Mouse (Mus musculus) liver, embryonic 16.5 days (tissue): Measurements from ENCODE around the gene Cfap77. TPM values are rescaled to one million over a fixed set of nuclear protein-coding genes. Genes with fewer than 3 reads are reported as not detected.
A peak's percentile ranks its signal among the peaks of the same experiment; 100 is the strongest.

Experiments
- ATAC-seq: fragments of 200-750 bp; cut with Nextera tagmentation; 2 replicates; pipeline ENCODE4 v1.8.0; 2017; ENCODE audit warnings: low read depth, mild to moderate bottlenecking, moderate number of reproducible peaks, moderate library complexity
- H3K27ac ChIP-seq: fragments of 300-500 bp; sonication (generic); 2 replicates; pipeline ENCODE4 v1.5.1; 2014; ENCODE audit warnings: mild to moderate bottlenecking, low read length
- H3K27me3 ChIP-seq: fragments of 300-500 bp; sonication (generic); 2 replicates; pipeline ENCODE4 v1.6.1; 2014; ENCODE audit warnings: low read depth, low read length, mixed read lengths; ENCODE audit not compliant: control insufficient read depth, insufficient read depth
- H3K36me3 ChIP-seq: fragments of 300-500 bp; sonication (generic); 2 replicates; pipeline ENCODE4 v1.6.1; 2014; ENCODE audit warnings: mild to moderate bottlenecking; ENCODE audit not compliant: control insufficient read depth, insufficient read depth
- H3K4me1 ChIP-seq: fragments of 300-500 bp; sonication (generic); 2 replicates; pipeline ENCODE4 v1.6.1; 2014; ENCODE audit warnings: low read depth, low read length, mixed read lengths; ENCODE audit not compliant: control insufficient read depth
- H3K4me2 ChIP-seq: fragments of 300-500 bp; sonication (generic); 2 replicates; pipeline ENCODE4 v1.6.1; 2014; ENCODE audit warnings: low read depth, low read length, mixed read lengths
- H3K4me3 ChIP-seq: fragments of 300-500 bp; sonication (generic); 2 replicates; pipeline ENCODE4 v1.5.1; 2014; ENCODE audit warnings: low read depth, mild to moderate bottlenecking, low read length
- H3K9ac ChIP-seq: fragments of 300-500 bp; sonication (generic); 2 replicates; pipeline ENCODE4 v1.6.1; 2014; ENCODE audit warnings: low read depth, low read length
- H3K9me3 ChIP-seq: fragments of 300-500 bp; sonication (generic); replicated peaks from 2 replicates; pipeline ENCODE4 v1.6.1; 2016; ENCODE audit warnings: low read length; ENCODE audit not compliant: control insufficient read depth
- WGBS: fragments of 180-500 bp; shearing (Covaris S2); extraction: QIAGEN DNeasy Blood & Tissue Kit; methylation state at CpG from one replicate; pipeline ENCODE4 v1.1.7; 2014; ENCODE audit not compliant: insufficient replicate concordance; 5-methylcytosine and 5-hydroxymethylcytosine counted together
- polyA plus RNA-seq: library from polyadenylated mRNA; unstranded; fragments of >200 nt; fragmentation: Nextera tagmentation; extraction: Ambion mirVana; gene quantifications from 2 replicates; pipeline ENCODE4 v1.2.1, GENCODE M21; 2015

Gene Cfap77
- polyA plus RNA-seq, 1 experiment from 2014 or later = 0.11 TPM

DNA sequence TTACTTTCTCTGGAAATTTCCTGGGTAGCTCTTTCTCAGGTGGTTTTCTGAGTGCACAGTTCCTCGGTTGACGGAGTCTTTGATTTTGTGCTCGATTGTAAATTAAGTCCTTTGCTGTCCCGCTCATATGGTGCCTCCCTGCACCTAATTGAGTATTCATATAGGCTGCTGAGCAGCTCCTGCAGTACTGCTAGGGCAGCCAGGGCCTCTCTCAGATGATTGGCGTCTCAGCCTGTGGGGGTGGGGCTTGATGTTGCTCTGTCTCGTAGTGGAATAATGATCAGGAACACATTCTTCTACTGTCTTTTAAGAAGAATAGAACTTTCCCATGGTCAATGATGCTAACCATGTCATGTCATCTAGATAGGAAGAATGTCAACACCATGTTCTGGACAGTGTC is 109.5 kb downstream of the Cfap77 start:
- Histone ChIP-seq H3K4me3 (no peak overlapping the region), H3K27me3 (no peaks in the 10 kb centered on the region), H3K9ac (no peak overlapping the region), H3K9me3 (no peaks in the 10 kb centered on the region), H3K36me3 (no peaks in the 10 kb centered on the region), H3K27ac (no peak overlapping the region), H3K4me1 (no peaks in the 10 kb centered on the region), H3K4me2 (no peak overlapping the region)
- WGBS = 57% methylated on average over 6 of the region's 6 CpGs
- no peak for ATAC-seq

DNA sequence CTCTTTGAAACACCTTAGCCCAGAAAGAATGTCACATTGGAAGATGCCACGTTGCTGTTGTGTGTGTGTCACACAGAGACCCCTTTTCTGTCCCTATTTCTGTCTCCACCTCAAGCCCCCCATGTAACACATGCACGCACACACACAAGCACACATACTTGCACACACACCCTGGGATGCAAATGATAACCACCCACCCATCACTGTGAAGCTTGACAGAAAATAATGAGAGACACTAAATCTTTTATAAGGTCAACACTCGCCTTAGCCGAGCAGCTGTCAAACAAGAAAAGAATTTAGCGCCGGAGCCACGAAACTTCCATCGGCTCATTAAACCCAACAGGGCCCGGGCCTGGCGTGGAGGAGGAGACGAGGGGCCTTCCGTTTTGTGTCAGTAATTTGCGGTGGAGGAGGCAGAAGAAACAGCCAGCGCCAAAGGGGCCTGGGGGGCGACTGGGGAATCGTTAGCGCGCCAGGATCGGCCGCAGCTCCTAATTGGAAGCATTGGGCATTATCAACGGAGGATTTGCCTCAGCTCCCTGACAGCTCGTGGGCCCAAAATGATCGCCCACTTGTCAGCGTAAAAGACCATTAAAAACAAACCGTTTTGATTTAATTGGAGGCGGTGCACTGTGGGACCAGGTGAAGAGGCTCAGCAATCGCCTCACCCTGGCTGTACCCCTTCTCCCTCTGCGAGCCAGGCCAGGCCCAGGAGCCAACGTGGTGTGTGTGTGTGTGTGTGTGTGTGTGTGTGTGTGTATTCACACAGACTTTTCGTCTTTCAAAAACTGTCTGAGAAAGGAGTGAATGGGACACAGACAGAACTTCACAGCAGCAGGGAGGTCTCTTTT is 111.0 kb downstream of the Cfap77 start:
- Histone ChIP-seq H3K4me1 (no peaks in the 10 kb centered on the region), H3K27me3 (no peaks in the 10 kb centered on the region), H3K9me3 (no peaks in the 10 kb centered on the region), H3K4me2 (no peak overlapping the region), H3K27ac (no peak overlapping the region), H3K36me3 (no peaks in the 10 kb centered on the region), H3K4me3 (no peak overlapping the region), H3K9ac (no peak overlapping the region)
- no peak for ATAC-seq
- WGBS = 59% methylated on average over 30 of the region's 30 CpGs

DNA sequence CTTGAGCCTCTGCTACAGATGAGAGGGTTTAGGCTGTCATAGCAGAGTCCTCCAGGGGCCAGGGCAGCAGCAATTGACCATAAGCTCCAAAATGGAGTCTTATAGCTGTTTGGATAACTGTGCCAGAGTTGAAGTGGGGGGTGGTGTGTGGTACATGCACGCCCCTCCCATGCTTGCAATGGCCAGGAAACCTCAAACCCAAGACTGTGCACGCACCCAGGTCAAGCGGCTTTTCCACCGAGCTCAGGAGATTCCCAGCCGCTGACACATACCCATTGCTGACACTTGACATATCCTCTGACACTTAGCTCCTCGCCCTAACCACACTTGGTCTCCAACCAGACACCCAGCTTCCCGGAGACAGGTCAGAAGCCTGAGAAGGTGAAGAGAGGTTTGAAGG is 115.9 kb downstream of the Cfap77 start:
- WGBS = 22% methylated on average over 7 of the region's 7 CpGs
- no peaks in the 10 kb centered on the region for H3K9me3 ChIP-seq

DNA sequence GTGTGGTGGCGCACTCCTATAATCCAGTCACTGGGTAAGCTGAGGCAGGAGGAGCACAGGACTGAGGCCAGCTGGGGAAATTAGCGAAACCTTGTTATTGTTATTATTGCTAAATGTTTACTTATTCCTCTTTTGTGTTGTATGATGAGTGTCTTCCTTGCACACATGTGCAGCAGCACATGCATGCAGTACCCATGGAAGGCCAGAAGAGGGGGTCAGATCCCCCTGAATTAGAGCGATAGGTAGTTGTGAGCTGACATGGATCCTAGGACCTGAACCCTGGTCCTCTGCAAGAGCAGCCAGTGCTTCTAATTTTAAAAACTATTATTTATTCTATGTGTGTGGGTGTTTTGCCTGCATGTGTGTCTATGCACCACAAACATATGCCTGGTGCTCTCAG is 124.3 kb downstream of the Cfap77 start:
- H3K27ac ChIP-seq = no peak overlapping the region
- 79% methylated on average over 3 of the region's 3 CpGs for WGBS
- H3K4me2 ChIP-seq = no peak overlapping the region
- no peaks in the 10 kb centered on the region for H3K27me3 ChIP-seq
- ATAC-seq = no peak
- H3K4me1 ChIP-seq = no peaks in the 10 kb centered on the region
- H3K4me3 ChIP-seq = no peak overlapping the region
- no peaks in the 10 kb centered on the region for H3K9me3 ChIP-seq
- no peak overlapping the region for H3K9ac ChIP-seq
- no peaks in the 10 kb centered on the region for H3K36me3 ChIP-seq

More for the DNA sequence above, 115.9 kb downstream of the Cfap77 start:
- no peak for ATAC-seq
- no peaks in the 10 kb centered on the region for H3K4me1 ChIP-seq
- no peak overlapping the region for H3K27ac ChIP-seq
- no peaks in the 10 kb centered on the region for H3K27me3 ChIP-seq
- H3K9ac ChIP-seq = no peak overlapping the region
- H3K4me2 ChIP-seq = no peak overlapping the region
- no peak overlapping the region for H3K4me3 ChIP-seq
- H3K36me3 ChIP-seq = no peaks in the 10 kb centered on the region

DNA sequence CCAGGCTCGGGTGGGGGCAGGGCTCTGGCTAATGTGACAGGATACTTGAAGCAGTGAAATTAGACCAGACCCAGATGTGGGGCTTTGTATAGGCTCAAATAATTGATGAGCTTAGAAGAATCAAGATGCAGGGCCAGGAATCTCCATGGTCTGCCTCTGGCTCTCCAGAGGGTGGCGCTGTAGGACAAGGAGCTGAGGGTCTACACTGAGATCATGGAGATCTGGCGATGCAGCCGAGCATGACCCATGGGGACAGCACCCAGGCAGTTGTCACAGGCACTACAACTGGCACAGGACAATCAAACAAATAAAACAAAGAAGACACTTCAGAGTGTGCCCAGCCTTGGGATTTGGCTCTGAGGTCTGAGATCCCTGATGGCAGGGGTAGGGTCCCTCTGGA is 131.0 kb downstream of the Cfap77 start:
- ATAC-seq = no peak
- H3K4me3 ChIP-seq = no peak overlapping the region

DNA sequence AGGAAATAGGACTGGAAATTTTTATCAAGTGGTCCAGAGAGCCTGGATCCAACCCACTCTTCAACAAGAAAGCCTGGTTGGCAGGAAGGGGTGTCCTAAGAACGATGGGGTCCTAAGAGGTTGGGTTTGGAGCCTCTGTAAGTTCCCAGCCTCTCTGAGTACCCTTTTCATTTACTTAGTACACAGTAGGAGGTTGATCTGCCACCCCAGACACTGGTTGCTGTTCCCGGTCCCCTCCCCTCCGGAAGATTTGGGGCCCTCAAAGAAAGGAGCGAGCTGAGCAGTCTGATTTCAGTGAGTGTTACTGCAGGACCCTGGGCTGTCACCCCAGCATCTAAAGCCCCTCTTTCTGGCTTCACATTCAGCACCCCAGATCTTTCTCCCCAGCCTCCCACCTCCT is 135.9 kb downstream of the Cfap77 start:
- no peaks in the 10 kb centered on the region for H3K9me3 ChIP-seq
- WGBS = 2% methylated on average over 4 of the region's 4 CpGs
- no peak for ATAC-seq
- H3K27ac ChIP-seq = no peak overlapping the region
- H3K9ac ChIP-seq = no peak overlapping the region
- H3K4me1 ChIP-seq = no peaks in the 10 kb centered on the region; the same call in 1 of the 2 replicates
- H3K4me2 ChIP-seq = no peak overlapping the region
- H3K36me3 ChIP-seq = no peaks in the 10 kb centered on the region
- H3K27me3 ChIP-seq = peaks cover 78% of the 10 kb centered on the region
- H3K4me3 ChIP-seq = no peak overlapping the region

More for the DNA sequence above, 131.0 kb downstream of the Cfap77 start:
- Histone ChIP-seq H3K9ac (no peak overlapping the region), H3K4me2 (no peak overlapping the region), H3K36me3 (no peaks in the 10 kb centered on the region), H3K4me1 (no peaks in the 10 kb centered on the region), H3K9me3 (no peaks in the 10 kb centered on the region), H3K27me3 (peaks cover 28% of the 10 kb centered on the region), H3K27ac (no peak overlapping the region)
- 4% methylated on average over 4 of the region's 4 CpGs for WGBS

DNA sequence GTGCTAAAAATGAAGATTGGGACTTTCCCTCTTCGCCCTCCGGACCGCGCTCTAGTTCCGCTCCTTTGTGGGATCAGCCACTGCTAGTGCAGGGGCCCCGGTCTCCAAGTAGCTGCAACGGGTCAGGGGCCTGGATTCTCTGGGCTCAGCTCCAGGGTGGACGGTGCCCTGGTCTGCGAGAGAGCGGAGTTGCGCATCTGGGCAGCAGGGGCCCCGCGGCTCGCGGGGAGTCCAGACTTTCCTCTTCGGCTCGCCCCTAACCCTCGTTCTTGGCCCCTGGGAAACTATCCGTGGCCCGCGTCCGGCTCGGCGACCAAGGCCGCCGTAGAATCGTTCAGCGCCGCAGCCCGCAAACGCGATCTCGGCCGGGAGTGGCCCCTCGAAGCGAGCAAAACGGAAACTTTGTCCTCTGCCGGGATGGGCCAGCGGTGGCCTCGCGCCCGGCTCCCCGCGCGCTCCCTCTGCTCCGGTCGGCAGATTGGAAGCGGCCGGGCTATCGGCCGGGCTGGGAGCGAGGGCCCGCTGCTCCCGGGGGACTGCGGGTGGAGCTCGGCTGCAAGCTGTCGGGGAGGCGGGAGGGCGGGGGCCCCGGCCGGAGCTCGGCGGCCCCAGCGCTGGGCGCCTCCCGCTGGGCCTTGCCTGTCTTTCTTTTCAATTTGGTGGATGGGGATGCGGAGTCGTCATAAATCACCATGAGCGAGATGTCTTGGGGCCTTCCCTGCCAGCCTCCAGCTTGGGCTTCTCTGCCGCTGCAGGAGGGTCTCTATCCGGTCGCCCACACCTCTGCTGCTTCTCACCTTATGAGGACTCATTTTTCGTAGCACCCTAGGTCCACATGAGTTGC is 137.1 kb downstream of the Cfap77 start:
- H3K27ac ChIP-seq = no peak overlapping the region
- H3K4me1 ChIP-seq = no peaks in the 10 kb centered on the region; the same call in 1 of the 2 replicates
- peak overlapping the region; percentile 17; the same call in 1 of the 2 replicates for H3K4me2 ChIP-seq
- H3K9ac ChIP-seq = no peak overlapping the region
- H3K27me3 ChIP-seq = peaks cover 87% of the 10 kb centered on the region
- H3K4me3 ChIP-seq = 0 out of 2 replicates have a peak overlapping the region, but pooled peaks have one; percentile 15
- no peak for ATAC-seq
- H3K36me3 ChIP-seq = no peaks in the 10 kb centered on the region
- 1% methylated on average over 72 of the region's 73 CpGs for WGBS
- no peaks in the 10 kb centered on the region for H3K9me3 ChIP-seq

DNA sequence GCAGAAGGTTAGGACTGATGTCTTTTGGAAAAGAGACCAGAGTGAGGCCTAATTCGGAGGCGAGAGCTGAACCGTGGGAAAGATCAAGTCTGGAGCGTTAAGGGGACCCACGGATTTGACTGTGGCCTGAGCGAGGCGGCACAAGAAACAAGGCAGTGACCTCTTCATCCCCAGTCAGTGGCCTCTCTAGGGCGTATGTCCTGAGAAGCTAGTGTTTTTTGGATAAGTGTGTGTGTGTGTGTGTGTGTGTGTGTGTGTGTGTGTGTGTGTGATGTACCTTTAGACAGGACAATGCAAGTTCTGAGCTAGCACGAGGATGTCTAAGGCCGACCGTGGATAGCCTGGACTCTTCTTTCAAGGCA is 137.7 kb downstream of the Cfap77 start:
- Histone ChIP-seq H3K27ac (no peak overlapping the region), H3K9ac (no peak overlapping the region), H3K9me3 (no peaks in the 10 kb centered on the region), H3K4me3 (no peak overlapping the region), H3K36me3 (no peaks in the 10 kb centered on the region), H3K4me1 (no peaks in the 10 kb centered on the region; the same call in 1 of the 2 replicates), H3K4me2 (no peak overlapping the region), H3K27me3 (peaks cover 90% of the 10 kb centered on the region)
- WGBS = 6% methylated on average over 11 of the region's 11 CpGs
- ATAC-seq = no peak

DNA sequence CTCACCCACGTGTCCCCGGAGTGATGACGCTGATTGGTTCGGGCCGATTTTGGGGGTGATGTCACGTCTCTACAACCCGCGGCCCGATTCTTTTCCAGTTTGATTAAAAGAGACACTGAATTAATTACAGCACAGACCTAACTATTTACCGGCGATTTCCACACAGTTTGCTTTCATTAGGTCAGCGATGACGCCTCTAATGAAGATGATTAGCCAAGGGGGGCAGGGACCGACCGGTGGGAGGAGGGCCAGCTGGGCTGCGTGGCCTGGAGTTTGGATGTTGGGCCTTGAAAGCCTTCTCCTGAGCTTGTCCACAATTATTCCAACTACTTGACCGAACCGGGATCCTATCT is 138.4 kb downstream of the Cfap77 start, which contains the start of gene Barhl1:
Barhl1 (minus strand) TSS at position 156 of the 353 bp plus-strand sequence.
- no peak within 1 kb of the TSS for H3K4me2 ChIP-seq
- no peak within 1 kb of the TSS for H3K27ac ChIP-seq
- WGBS = 2% methylated on average over 18 of the region's 18 CpGs
- H3K4me3 ChIP-seq = no peak within 1 kb of the TSS
- H3K9me3 ChIP-seq = no peaks in the 10 kb centered on the region
- H3K4me1 ChIP-seq = no peaks in the 10 kb centered on the region; the same call in 1 of the 2 replicates
- H3K27me3 ChIP-seq = peaks cover 93% of the 10 kb centered on the region
- H3K36me3 ChIP-seq = no peaks in the 10 kb centered on the region
- no peak within 1 kb of the TSS for H3K9ac ChIP-seq
- ATAC-seq = no peak
